Comparison of ENCODE assay signal across 8 mouse cellular contexts in the genomic region with DNA sequence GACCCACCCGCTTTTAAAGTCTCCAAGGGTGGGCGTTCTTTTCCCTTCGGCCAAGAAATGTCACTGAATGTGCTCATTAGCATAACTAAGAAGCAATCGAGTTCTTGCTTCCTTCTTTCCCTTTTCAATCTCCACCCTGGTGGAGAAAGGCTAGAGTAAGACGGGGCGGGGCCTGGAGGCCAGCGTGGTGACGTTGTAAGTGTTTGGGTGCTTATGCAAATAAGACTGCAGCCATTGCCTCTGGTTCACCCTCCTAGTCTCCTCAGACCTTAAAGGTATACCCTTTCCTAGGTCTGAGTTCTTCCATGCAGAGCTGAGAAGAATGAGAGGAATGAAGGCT. TPM values are rescaled to one million over a fixed set of nuclear protein-coding genes. Genes with fewer than 3 reads are reported as not detected.
DNase-seq lines count a peak whose midpoint lies in the region; ATAC-seq lines count a peak whose summit lies in the region.
"Had no signal": no experiment of that assay in that cellular context is flagged by ENCODE, and none has a peak within 500 bp of the region (broad histone marks: within the 10 kb centered on the region; RNA-seq: fewer than 3 reads in every experiment).

No protein-coding gene starts in this region.

- H3K27me3 ChIP-seq in limb, embryonic 13.5 days, result peaks cover 18% of the 10 kb centered on the region
- H3K27me3 ChIP-seq in midbrain, embryonic 13.5 days, result no peaks in the 10 kb centered on the region
- 0 out of 2 replicates have a peak, but pooled peaks cover 6% of the 10 kb centered on the region for H3K27me3 ChIP-seq in stomach, embryonic 16.5 days (ENCODE audit: control insufficient read depth, insufficient read depth, low read length)

- peaks cover 14% of the 10 kb centered on the region; the same call in 1 of the 2 replicates for H3K4me1 ChIP-seq in limb, embryonic 13.5 days
- 0 out of 2 replicates have a peak, but pooled peaks cover 4% of the 10 kb centered on the region for H3K4me1 ChIP-seq in midbrain, embryonic 13.5 days (replicated peaks)
- peaks cover 6% of the 10 kb centered on the region; the same call in 1 of the 2 replicates for H3K4me1 ChIP-seq in stomach, embryonic 16.5 days (ENCODE audit: control insufficient read depth, insufficient read depth, low read length)

- no peaks in the 10 kb centered on the region for H3K9me3 ChIP-seq in limb, embryonic 13.5 days
- no peaks in the 10 kb centered on the region for H3K9me3 ChIP-seq in midbrain, embryonic 13.5 days
- H3K9me3 ChIP-seq in stomach, embryonic 16.5 days (replicated peaks; ENCODE audit: control insufficient read depth, low read length), result no peaks in the 10 kb centered on the region

- peak; percentile 60 for DNase-seq in adrenal gland, adult 8-10 months
- peak; percentile 77 to 90 for DNase-seq in cerebellum, adult 18-20 months
- peak; percentile 78 for DNase-seq in forelimb bud, embryonic 11.5 days (ENCODE audit: low read depth, low spot score)
- DNase-seq in kidney, adult 8-10 months, result peak; percentile 79 to 82

- H3K27ac ChIP-seq in limb, embryonic 13.5 days, result no peak overlapping the region
- H3K27ac ChIP-seq in midbrain, embryonic 13.5 days, result peak overlapping the region; percentile 68
- no peak overlapping the region for H3K27ac ChIP-seq in stomach, embryonic 16.5 days (ENCODE audit: low read length)

- peak overlapping the region; percentile 99 for H3K4me2 ChIP-seq in limb, embryonic 13.5 days (replicated peaks)
- peak overlapping the region; percentile 90 for H3K4me2 ChIP-seq in midbrain, embryonic 13.5 days (replicated peaks)
- peak overlapping the region; percentile 75 for H3K4me2 ChIP-seq in stomach, embryonic 16.5 days (ENCODE audit: low read depth, low read length)

- 0% methylated on average over 8 of the region's 8 CpGs for WGBS in limb, embryonic 13.5 days
- 0% methylated on average over 8 of the region's 8 CpGs for WGBS in midbrain, embryonic 13.5 days
- WGBS in stomach, embryonic 16.5 days, result under 1% methylated on average over 8 of the region's 8 CpGs

- peak overlapping the region; percentile 55 for H3K4me3 ChIP-seq in limb, embryonic 13.5 days
- H3K4me3 ChIP-seq in midbrain, embryonic 13.5 days (replicated peaks), result peak overlapping the region; percentile 69
- H3K4me3 ChIP-seq in stomach, embryonic 16.5 days (replicated peaks; ENCODE audit: low read length), result peak overlapping the region; percentile 59

- H3K9ac ChIP-seq in limb, embryonic 13.5 days, result peak overlapping the region; percentile 63
- H3K9ac ChIP-seq in midbrain, embryonic 13.5 days (replicated peaks), result peak overlapping the region; percentile 77
- peak overlapping the region; percentile 50 for H3K9ac ChIP-seq in stomach, embryonic 16.5 days (ENCODE audit: low read length)

- H3K36me3 ChIP-seq in limb, embryonic 13.5 days, result no peaks in the 10 kb centered on the region
- H3K36me3 ChIP-seq in midbrain, embryonic 13.5 days, result no peaks in the 10 kb centered on the region
- H3K36me3 ChIP-seq in stomach, embryonic 16.5 days (ENCODE audit: control insufficient read depth, insufficient read depth, low read length), result no peaks in the 10 kb centered on the region

- ATAC-seq in limb, embryonic 13.5 days (ENCODE audit: low FRiP score, low read depth), result peak; percentile 92
- ATAC-seq in midbrain, embryonic 13.5 days, result peak; percentile 89
- peak; percentile 92; the same call in 1 of the 2 replicates for ATAC-seq in stomach, embryonic 16.5 days (ENCODE audit: insufficient read depth, low FRiP score)

RNA-seq across cellular contexts. Expression of gene Slc6a15, which starts 1.5 kb away (rescaled TPM):
- 10 to 100 TPM in 1 of 4 experiments, 1 to 10 TPM in 3; 6.1 to 15.3 (median 8.9) TPM for total RNA-seq in adrenal gland, adult 8-10 months (2022)
- 2.0 and 2.8 TPM in 2 replicates for polyA plus RNA-seq in limb, embryonic 13.5 days (2015; fragmentation: Nextera tagmentation; extraction: Ambion mirVana)
- polyA plus RNA-seq in midbrain, embryonic 13.5 days (2015; fragmentation: Nextera tagmentation; extraction: Ambion mirVana), result 25.6 and 27.6 TPM in 2 replicates
- polyA plus RNA-seq in stomach, embryonic 16.5 days (2015; fragmentation: Nextera tagmentation; extraction: Ambion mirVana), result 6.2 and 7.0 TPM in 2 replicates
- total RNA-seq: neutrophil, adult 5-6 weeks had no signal
